ENCODE assay signal across 8 mouse cellular contexts in genomic region chr3:65442269-65442668, GRCm38 (mm10). TPM values are rescaled to one million over a fixed set of nuclear protein-coding genes. Genes with fewer than 3 reads are reported as not detected.
DNase-seq lines count a peak whose midpoint lies in the region; ATAC-seq and TF ChIP-seq lines count a peak whose summit lies in the region.

No protein-coding gene starts in this region.

- peak overlapping the region; percentile 37; the same call in 1 of the 2 replicates for H3K4me2 ChIP-seq in limb, embryonic 12.5 days
- H3K4me2 ChIP-seq in stomach, embryonic 15.5 days, result no peak overlapping the region

- H3K4me3 ChIP-seq in left cerebral cortex, adult 2 months, result no peak overlapping the region
- no peak overlapping the region for H3K4me3 ChIP-seq in limb, embryonic 12.5 days (replicated peaks)
- H3K4me3 ChIP-seq in stomach, embryonic 15.5 days (replicated peaks), result no peak overlapping the region

- H3K9ac ChIP-seq in limb, embryonic 12.5 days (replicated peaks), result no peak overlapping the region
- H3K9ac ChIP-seq in stomach, embryonic 15.5 days, result no peak overlapping the region

- WGBS in limb, embryonic 12.5 days, result 71% methylated on average over 4 of the region's 4 CpGs
- 69% methylated on average over 4 of the region's 4 CpGs for WGBS in stomach, embryonic 15.5 days

- intact Hi-C loops in left cerebral cortex, adult 2 months (cut with DNase I), result loop anchor here (1.0 kb wide), 1 partner anchor 86 kb away; the partner anchor contains the start of gene Tiparp

- TF ChIP-seq CTCF in left cerebral cortex, adult 2 months (IDR thresholded peaks at IDR 0.05), result no peak

- H3K27me3 ChIP-seq in limb, embryonic 12.5 days, result no peaks in the 10 kb centered on the region
- H3K27me3 ChIP-seq in stomach, embryonic 15.5 days (replicated peaks), result no peaks in the 10 kb centered on the region

- H3K36me3 ChIP-seq in limb, embryonic 12.5 days, result no peaks in the 10 kb centered on the region
- H3K36me3 ChIP-seq in stomach, embryonic 15.5 days, result no peaks in the 10 kb centered on the region

- H3K4me1 ChIP-seq in limb, embryonic 12.5 days (replicated peaks), result peaks cover 17% of the 10 kb centered on the region
- H3K4me1 ChIP-seq in stomach, embryonic 15.5 days, result peaks cover 7% of the 10 kb centered on the region; the same call in 1 of the 2 replicates

- DNase-seq in left cerebral cortex, adult 2 months (ENCODE audit: extremely low spot score in 1 of 2, low spot score in 2 of 2), result no peak
- no peak for DNase-seq in left cerebral cortex, adult 18-20 months (ENCODE audit: low spot score in 2 of 2)
- DNase-seq in fibroblast of lung, adult 2 months (ENCODE audit: low read depth), result peak; percentile 27
- DNase-seq in heart, adult 8-10 months (ENCODE audit: low spot score), result peak; percentile 48
- no peak for DNase-seq in frontal cortex, postnatal 10 days (ENCODE audit: low spot score in 2 of 2)
- no peak for DNase-seq in c-Kit-positive CD71-positive TER-119-positive erythroid progenitor cells, embryonic 14.5 days (ENCODE audit: low spot score)

- ATAC-seq in limb, embryonic 12.5 days (ENCODE audit: insufficient number of reproducible peaks, insufficient read depth, low FRiP score, low TSS enrichment, low read depth), result no peak
- no peak for ATAC-seq in stomach, embryonic 15.5 days (ENCODE audit: insufficient read depth, low FRiP score, low read depth)

- H3K9me3 ChIP-seq in limb, embryonic 12.5 days, result no peaks in the 10 kb centered on the region
- H3K9me3 ChIP-seq in stomach, embryonic 15.5 days, result no peaks in the 10 kb centered on the region

- peak overlapping the region; percentile 60 for H3K27ac ChIP-seq in left cerebral cortex, adult 2 months
- no peak overlapping the region for H3K27ac ChIP-seq in limb, embryonic 12.5 days
- H3K27ac ChIP-seq in stomach, embryonic 15.5 days, result peak overlapping the region; percentile 79

RNA-seq across cellular contexts. Expression of gene Ssr3, which starts 49.8 kb away (rescaled TPM):
- total RNA-seq in left cerebral cortex, adult 2 months (2021), result 10 to 100 TPM; 82.2 to 89.7 TPM
- total RNA-seq in left cerebral cortex, adult 18-20 months (2021), result 10 to 100 TPM; 90.2 to 91.3 TPM
- 100 to 1,000 TPM; 106 to 126 (median 118) TPM for total RNA-seq in heart, adult 8-10 months (2022)
- 247 and 258 TPM in 2 replicates for polyA plus RNA-seq in limb, embryonic 12.5 days (2016; fragmentation: Nextera tagmentation; extraction: Ambion mirVana)
- 293 and 335 TPM in 2 replicates for polyA plus RNA-seq in stomach, embryonic 15.5 days (2015; fragmentation: Nextera tagmentation; extraction: Ambion mirVana)

Comparison
In these comparisons a context has a peak if more than half of its experiments do, and no peak if none do; other contexts are left out.
1. DNase-seq: peak in fibroblast of lung, adult 2 months (single experiment) and heart, adult 8-10 months (single experiment); none in left cerebral cortex, adult 2 months (0 of 2), left cerebral cortex, adult 18-20 months (0 of 2), frontal cortex, postnatal 10 days (0 of 2) and c-Kit-positive CD71-positive TER-119-positive erythroid progenitor cells, embryonic 14.5 days (single experiment).